Mouse (Mus musculus): Measurements from ENCODE around the gene Matn3.

GRCm38 (mm10) chr12:9007811-9008210, 60.1 kb downstream of the Matn3 start:
- TF ChIP-seq CTCF (conservative IDR thresholded peaks at IDR 0.05; ENCODE audit: low read length) (no peak), NANOG (IDR thresholded peaks at IDR 0.05; ENCODE audit: borderline replicate concordance, low read length) (no peak), POU5F1 (IDR thresholded peaks at IDR 0.05; ENCODE audit: borderline replicate concordance, low read length) (no peak)
